Mouse (Mus musculus): ENCODE measurements around the gene Selenom. TPM values are rescaled to one million over a fixed set of nuclear protein-coding genes. Genes with fewer than 3 reads are reported as not detected.

Gene Selenom
- polyA plus RNA-seq, 1 experiment = 40.8 TPM

DNA sequence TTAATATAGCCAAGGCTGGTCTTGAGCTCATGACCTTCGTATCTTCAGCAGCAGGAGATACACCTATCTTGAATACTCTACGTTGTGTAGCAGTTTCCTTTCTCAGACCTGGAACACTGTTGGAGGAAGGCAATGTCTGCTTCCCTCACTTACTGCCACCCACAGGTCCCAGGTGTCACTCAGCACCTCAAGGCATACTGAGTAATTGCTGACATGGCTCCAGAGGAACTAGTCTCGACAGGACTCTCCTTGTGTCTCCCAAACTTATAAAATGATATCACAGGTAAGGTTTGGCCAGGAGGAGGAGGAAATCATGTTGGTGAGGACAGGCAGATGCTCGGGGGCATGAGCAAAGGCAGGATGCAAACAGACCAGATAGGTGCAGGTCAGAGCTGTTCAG lies 40.5 kb downstream of the Selenom start:
- no peaks in the 10 kb centered on the region for H3K36me3 ChIP-seq (ENCODE audit: control insufficient read depth, insufficient read depth, low read length)
- DNase-seq = no peak
- TF ChIP-seq CTCF (IDR thresholded peaks at IDR 0.05; ENCODE audit: borderline replicate concordance, control insufficient read depth, extremely low read depth, insufficient read depth, low read length, poor library complexity) (no peak), POLR2A (IDR thresholded peaks at IDR 0.05; ENCODE audit: control insufficient read depth, extremely low read depth, insufficient read depth, low read length, poor library complexity) (no peak)
- no peaks in the 10 kb centered on the region for H3K27me3 ChIP-seq (ENCODE audit: control insufficient read depth, insufficient read depth, low read length)
- H3K27ac ChIP-seq (ENCODE audit: control insufficient read depth, insufficient read depth, low read length) = no peak overlapping the region
- WGBS = 94% methylated on average over 4 of the region's 4 CpGs
- H3K4me1 ChIP-seq (replicated peaks; ENCODE audit: control insufficient read depth, insufficient read depth, low read length) = no peaks in the 10 kb centered on the region
- H3K4me3 ChIP-seq (ENCODE audit: control insufficient read depth, insufficient read depth, low read length) = no peak overlapping the region

- H3K27me3 ChIP-seq (ENCODE audit: control insufficient read depth, insufficient read depth, low read length) = no peaks in the 10 kb centered on the region
- H3K36me3 ChIP-seq (ENCODE audit: control insufficient read depth, insufficient read depth, low read length) = no peaks in the 10 kb centered on the region
- H3K4me1 ChIP-seq (replicated peaks; ENCODE audit: control insufficient read depth, insufficient read depth, low read length) = no peaks in the 10 kb centered on the region
- no peak overlapping the region for H3K27ac ChIP-seq (ENCODE audit: control insufficient read depth, insufficient read depth, low read length)
- H3K4me3 ChIP-seq (ENCODE audit: control insufficient read depth, insufficient read depth, low read length) = no peak overlapping the region
- DNase-seq = no peak
- TF ChIP-seq CTCF (IDR thresholded peaks at IDR 0.05; ENCODE audit: borderline replicate concordance, control insufficient read depth, extremely low read depth, insufficient read depth, low read length, poor library complexity) (no peak), POLR2A (IDR thresholded peaks at IDR 0.05; ENCODE audit: control insufficient read depth, extremely low read depth, insufficient read depth, low read length, poor library complexity) (no peak)
- 88% methylated on average over 3 of the region's 3 CpGs for WGBS
These were observed 43.4 kb downstream of the Selenom start for GRCm38 (mm10) chr11:3557852-3558251.

- H3K4me3 ChIP-seq (ENCODE audit: control insufficient read depth, insufficient read depth, low read length) = no peak overlapping the region
- TF ChIP-seq CTCF (IDR thresholded peaks at IDR 0.05; ENCODE audit: borderline replicate concordance, control insufficient read depth, extremely low read depth, insufficient read depth, low read length, poor library complexity) (no peak), POLR2A (IDR thresholded peaks at IDR 0.05; ENCODE audit: control insufficient read depth, extremely low read depth, insufficient read depth, low read length, poor library complexity) (no peak)
- H3K4me1 ChIP-seq (replicated peaks; ENCODE audit: control insufficient read depth, insufficient read depth, low read length) = no peaks in the 10 kb centered on the region
- H3K27me3 ChIP-seq (ENCODE audit: control insufficient read depth, insufficient read depth, low read length) = no peaks in the 10 kb centered on the region
- no peaks in the 10 kb centered on the region for H3K36me3 ChIP-seq (ENCODE audit: control insufficient read depth, insufficient read depth, low read length)
- WGBS = 76% methylated on average over 5 of the region's 5 CpGs
- no peak overlapping the region for H3K27ac ChIP-seq (ENCODE audit: control insufficient read depth, insufficient read depth, low read length)
- DNase-seq = no peak
These were observed 45.7 kb downstream of the Selenom start for GRCm38 (mm10) chr11:3560202-3560601.

GRCm38 (mm10) chr11:3563853-3564252 lies 49.4 kb downstream of the Selenom start:
- TF ChIP-seq CTCF (IDR thresholded peaks at IDR 0.05; ENCODE audit: borderline replicate concordance, control insufficient read depth, extremely low read depth, insufficient read depth, low read length, poor library complexity) (no peak), POLR2A (IDR thresholded peaks at IDR 0.05; ENCODE audit: control insufficient read depth, extremely low read depth, insufficient read depth, low read length, poor library complexity) (no peak)
- Histone ChIP-seq H3K4me1 (replicated peaks; ENCODE audit: control insufficient read depth, insufficient read depth, low read length) (no peaks in the 10 kb centered on the region), H3K27me3 (ENCODE audit: control insufficient read depth, insufficient read depth, low read length) (no peaks in the 10 kb centered on the region), H3K27ac (ENCODE audit: control insufficient read depth, insufficient read depth, low read length) (no peak overlapping the region), H3K36me3 (ENCODE audit: control insufficient read depth, insufficient read depth, low read length) (no peaks in the 10 kb centered on the region), H3K4me3 (ENCODE audit: control insufficient read depth, insufficient read depth, low read length) (no peak overlapping the region)
- no peak for DNase-seq
- WGBS = 98% methylated on average over 6 of the region's 6 CpGs

- WGBS = 90% methylated on average over 7 of the region's 7 CpGs
- TF ChIP-seq POLR2A (IDR thresholded peaks at IDR 0.05; ENCODE audit: control insufficient read depth, extremely low read depth, insufficient read depth, low read length, poor library complexity) = no peak
- no peak for TF ChIP-seq CTCF (IDR thresholded peaks at IDR 0.05; ENCODE audit: borderline replicate concordance, control insufficient read depth, extremely low read depth, insufficient read depth, low read length, poor library complexity)
- H3K27ac ChIP-seq (ENCODE audit: control insufficient read depth, insufficient read depth, low read length) = no peak overlapping the region
- no peaks in the 10 kb centered on the region for H3K27me3 ChIP-seq (ENCODE audit: control insufficient read depth, insufficient read depth, low read length)
- DNase-seq = no peak
- H3K4me1 ChIP-seq (replicated peaks; ENCODE audit: control insufficient read depth, insufficient read depth, low read length) = no peaks in the 10 kb centered on the region
- no peak overlapping the region for H3K4me3 ChIP-seq (ENCODE audit: control insufficient read depth, insufficient read depth, low read length)
- H3K36me3 ChIP-seq (ENCODE audit: control insufficient read depth, insufficient read depth, low read length) = no peaks in the 10 kb centered on the region
These were observed 50.0 kb downstream of the Selenom start for GRCm38 (mm10) chr11:3564451-3564850.

DNA sequence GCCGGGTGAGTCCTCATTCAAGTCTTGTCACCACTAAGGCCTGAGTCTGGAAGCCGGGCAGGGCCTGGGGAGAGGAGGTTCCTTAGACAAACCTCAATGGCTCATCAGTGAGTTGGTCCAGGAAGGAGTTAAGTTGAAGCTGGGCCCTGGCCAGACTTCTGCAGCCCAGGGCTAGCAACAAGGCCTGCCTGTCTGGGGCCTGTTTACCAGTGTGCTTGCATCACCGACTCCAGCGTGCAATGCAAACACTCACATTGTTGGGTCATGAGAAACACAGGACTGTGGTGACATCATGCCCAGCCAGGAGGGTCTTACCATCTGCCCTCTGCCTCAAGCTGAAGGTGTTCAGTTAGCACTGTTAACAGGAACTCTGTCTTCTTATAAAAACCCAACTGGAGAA lies 51.5 kb downstream of the Selenom start:
- 91% methylated on average over 4 of the region's 4 CpGs for WGBS
- no peaks in the 10 kb centered on the region for H3K4me1 ChIP-seq (replicated peaks; ENCODE audit: control insufficient read depth, insufficient read depth, low read length)
- no peaks in the 10 kb centered on the region for H3K27me3 ChIP-seq (ENCODE audit: control insufficient read depth, insufficient read depth, low read length)
- H3K4me3 ChIP-seq (ENCODE audit: control insufficient read depth, insufficient read depth, low read length) = no peak overlapping the region
- no peak overlapping the region for H3K27ac ChIP-seq (ENCODE audit: control insufficient read depth, insufficient read depth, low read length)
- H3K36me3 ChIP-seq (ENCODE audit: control insufficient read depth, insufficient read depth, low read length) = no peaks in the 10 kb centered on the region
- DNase-seq = no peak
- TF ChIP-seq CTCF (IDR thresholded peaks at IDR 0.05; ENCODE audit: borderline replicate concordance, control insufficient read depth, extremely low read depth, insufficient read depth, low read length, poor library complexity) (no peak), POLR2A (IDR thresholded peaks at IDR 0.05; ENCODE audit: control insufficient read depth, extremely low read depth, insufficient read depth, low read length, poor library complexity) (no peak)

Other genes with a start within 250 kb of the Selenom start
- gene Drg1, start 248.3 kb upstream of the Selenom start, polyA plus RNA-seq (2012; rRNA removed) = 36.8 and 36.9 TPM in 2 replicates
- 216 and 243 TPM in 2 replicates for gene Patz1, start 225.8 kb upstream of the Selenom start, polyA plus RNA-seq (2012; rRNA removed)
- 151 and 153 TPM in 2 replicates for gene Pik3ip1, start 184.3 kb upstream of the Selenom start, polyA plus RNA-seq (2012; rRNA removed)
- 167 and 185 TPM in 2 replicates for gene Limk2, start 105.5 kb upstream of the Selenom start, polyA plus RNA-seq (2012; rRNA removed)
- 23.2 and 25.7 TPM in 2 replicates for gene Rnf185, start 62.3 kb upstream of the Selenom start, polyA plus RNA-seq (2012; rRNA removed)
- gene Pla2g3, start 26.4 kb upstream of the Selenom start, polyA plus RNA-seq (2012; rRNA removed) = 1.6 and 1.9 TPM in 2 replicates
- 2.2 and 3.2 TPM in 2 replicates for gene Inpp5j, start 9.9 kb upstream of the Selenom start, polyA plus RNA-seq (2012; rRNA removed)
- 20.8 and 21.2 TPM in 2 replicates for gene Smtn, start 25.9 kb downstream of the Selenom start, polyA plus RNA-seq (2012; rRNA removed)
- gene Morc2a, start 134.5 kb downstream of the Selenom start, polyA plus RNA-seq (2012; rRNA removed) = 21.8 and 22.6 TPM in 2 replicates